Mouse (Mus musculus): ENCODE data around the gene A230050P20Rik. TPM values are rescaled to one million over a fixed set of nuclear protein-coding genes. Genes with fewer than 3 reads are reported as not detected.

The A230050P20Rik gene
- total and polyA plus RNA-seq, 3 experiments = 63.7 to 199 (median 190) TPM

DNA sequence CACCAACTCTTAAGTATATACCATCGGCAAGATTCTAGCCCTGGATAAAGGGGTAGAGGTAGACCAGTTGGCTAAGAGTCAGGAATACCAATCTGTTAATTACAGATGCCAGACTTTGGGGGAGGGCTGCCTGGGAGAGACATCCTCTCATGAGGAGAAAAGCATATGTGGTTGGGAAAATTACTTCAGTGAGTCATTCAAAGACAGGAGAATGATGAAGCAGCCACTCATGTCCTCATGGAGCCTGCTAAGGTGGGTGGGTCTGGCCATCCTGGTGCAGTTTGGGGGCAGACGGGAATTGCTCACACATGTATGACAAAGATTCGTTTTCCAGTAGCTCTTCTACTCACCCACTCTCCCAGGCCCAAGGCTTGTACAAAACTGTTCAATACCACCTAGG lies 45.6 kb upstream of the A230050P20Rik start:
- no peak overlapping the region for H3K9ac ChIP-seq (ENCODE audit: control insufficient read depth, low read depth, low read length, poor library complexity, severe bottlenecking)
- no peak for DNase-seq (ENCODE audit: low read depth, low spot score)
- no peaks in the 10 kb centered on the region for H3K9me3 ChIP-seq (replicated peaks; ENCODE audit: insufficient read depth, low read length)
- no peaks in the 10 kb centered on the region for H3K79me2 ChIP-seq (ENCODE audit: control insufficient read depth, insufficient read depth, low read length, poor library complexity)
- H3K27me3 ChIP-seq (ENCODE audit: control insufficient read depth in 1 of 2, insufficient read depth in 2 of 2, low read length in 2 of 2) = peaks cover 41 to 55% of the 10 kb centered on the region in 2 experiments
- no peaks in the 10 kb centered on the region for H3K36me3 ChIP-seq (ENCODE audit: control insufficient read depth in 1 of 2, insufficient read depth in 2 of 2, low read length in 2 of 2)
- H3K4me3 ChIP-seq (ENCODE audit: control insufficient read depth in 1 of 2, insufficient read depth in 1 of 2, low read depth in 2 of 2, low read length in 2 of 2) = no peak overlapping the region
- H3K27ac ChIP-seq (ENCODE audit: control insufficient read depth, low read depth, low read length) = no peak overlapping the region
- no peaks in the 10 kb centered on the region for H3K4me1 ChIP-seq (ENCODE audit: control insufficient read depth in 1 of 2, insufficient read depth in 2 of 2, low read length in 2 of 2)
- TF ChIP-seq E2F4 (IDR thresholded peaks at IDR 0.05; ENCODE audit: borderline replicate concordance, low read depth, low read length) (no peak), NRF1 (IDR thresholded peaks at IDR 0.05; ENCODE audit: insufficient read depth, low read depth, low read length, poor library complexity, severe bottlenecking) (no peak), NELFE (IDR thresholded peaks at IDR 0.05; ENCODE audit: low read depth, low read length) (0 out of 2 replicates have a peak, but pooled peaks have one; percentile 13), KAT2A (conservative IDR thresholded peaks at IDR 0.05; ENCODE audit: low read depth, low read length) (no peak), CHD2 (IDR thresholded peaks at IDR 0.05; ENCODE audit: low read length) (no peak), ZNF384 (IDR thresholded peaks at IDR 0.05; ENCODE audit: low read depth, low read length) (no peak)

GRCm38 (mm10) chr9:20825781-20826180 lies 42.7 kb upstream of the A230050P20Rik start:
- no peak overlapping the region for H3K27ac ChIP-seq (ENCODE audit: control insufficient read depth, low read depth, low read length)
- H3K4me1 ChIP-seq (ENCODE audit: control insufficient read depth in 1 of 2, insufficient read depth in 2 of 2, low read length in 2 of 2) = no peaks in the 10 kb centered on the region
- no peak overlapping the region for H3K9ac ChIP-seq (ENCODE audit: control insufficient read depth, low read depth, low read length, poor library complexity, severe bottlenecking)
- peaks cover 47 to 64% of the 10 kb centered on the region in 2 experiments for H3K27me3 ChIP-seq (ENCODE audit: control insufficient read depth in 1 of 2, insufficient read depth in 2 of 2, low read length in 2 of 2)
- H3K36me3 ChIP-seq (ENCODE audit: control insufficient read depth in 1 of 2, insufficient read depth in 2 of 2, low read length in 2 of 2) = no peaks in the 10 kb centered on the region
- H3K79me2 ChIP-seq (ENCODE audit: control insufficient read depth, insufficient read depth, low read length, poor library complexity) = no peaks in the 10 kb centered on the region
- H3K4me3 ChIP-seq (ENCODE audit: control insufficient read depth in 1 of 2, insufficient read depth in 1 of 2, low read depth in 2 of 2, low read length in 2 of 2) = no peak overlapping the region
- DNase-seq (ENCODE audit: low read depth, low spot score) = no peak
- no peaks in the 10 kb centered on the region for H3K9me3 ChIP-seq (replicated peaks; ENCODE audit: insufficient read depth, low read length)
- TF ChIP-seq MYC (IDR thresholded peaks at IDR 0.05; ENCODE audit: low read depth, low read length) (no peak), TAL1 (IDR thresholded peaks at IDR 0.05; ENCODE audit: low read length) (no peak), ZKSCAN1 (IDR thresholded peaks at IDR 0.05; ENCODE audit: low read depth, low read length) (no peak), USF2 (IDR thresholded peaks at IDR 0.05; ENCODE audit: borderline replicate concordance in 1 of 2, insufficient read depth in 1 of 2, low read depth in 1 of 2, low read length in 2 of 2) (no peak), RCOR1 (IDR thresholded peaks at IDR 0.05; ENCODE audit: low read depth, low read length) (no peak), CHD2 (IDR thresholded peaks at IDR 0.05; ENCODE audit: low read length) (no peak), ZC3H11A (IDR thresholded peaks at IDR 0.05; ENCODE audit: low read depth, low read length) (no peak), ZNF384 (IDR thresholded peaks at IDR 0.05; ENCODE audit: low read depth, low read length) (no peak), RAD21 (IDR thresholded peaks at IDR 0.05; ENCODE audit: low read depth, low read length) (no peak), POLR2AphosphoS2 (IDR thresholded peaks at IDR 0.05; ENCODE audit: low read length) (no peak), SIN3A (IDR thresholded peaks at IDR 0.05; ENCODE audit: low read length) (no peak), E2F4 (IDR thresholded peaks at IDR 0.05; ENCODE audit: borderline replicate concordance, low read depth, low read length) (no peak), UBTF (IDR thresholded peaks at IDR 0.05; ENCODE audit: borderline replicate concordance, insufficient read depth, low read depth, low read length) (no peak), KAT2A (conservative IDR thresholded peaks at IDR 0.05; ENCODE audit: low read depth, low read length) (no peak), MAFK (IDR thresholded peaks at IDR 0.05; ENCODE audit: borderline replicate concordance, low read depth, low read length) (no peak), HCFC1 (IDR thresholded peaks at IDR 0.05; ENCODE audit: low read depth, low read length) (no peak), TCF12 (IDR thresholded peaks at IDR 0.05; ENCODE audit: low read depth, low read length) (no peak), POLR2A (IDR thresholded peaks at IDR 0.05; ENCODE audit: control insufficient read depth in 1 of 2, insufficient read depth in 1 of 2, low read depth in 1 of 2, low read length in 2 of 2, poor library complexity in 1 of 2) (no peak)
